Mouse (Mus musculus) CH12.LX (cell line): ENCODE data around the gene Gpr137.

Experiments
- CHD2 ChIP-seq: IDR thresholded peaks from 2 replicates; pipeline ENCODE4 v1.6.1; 2011; ENCODE audit warnings: low read length, improper control_type of control experiment
- CTCF ChIP-seq, 2 experiments: IDR thresholded peaks in 1 of 2; conservative IDR thresholded peaks in 1 of 2; 2 replicates each; pipeline ENCODE4 v1.5.1; 2011 to 2012; ENCODE audit warnings: low read depth in 2 of 2, low read length in 2 of 2, improper control_type of control experiment in 1 of 2, inconsistent platforms in 1 of 2, mild to moderate bottlenecking in 1 of 2, moderate library complexity in 1 of 2
- EP300 ChIP-seq: IDR thresholded peaks from 2 replicates; pipeline ENCODE4 v1.6.1; 2011; ENCODE audit warnings: low read length, improper control_type of control experiment
- GABPA ChIP-seq: IDR thresholded peaks from 2 replicates; pipeline ENCODE4 v1.6.1; 2012; ENCODE audit warnings: low read depth, low read length, improper control_type of control experiment, inconsistent platforms; ENCODE audit not compliant: insufficient replicate concordance
- MAFK ChIP-seq: IDR thresholded peaks from 2 replicates; pipeline ENCODE4 v1.6.1; 2011; ENCODE audit warnings: low read length, improper control_type of control experiment; ENCODE audit not compliant: insufficient replicate concordance
- MAX ChIP-seq: IDR thresholded peaks from 2 replicates; pipeline ENCODE4 v1.6.1; 2011; ENCODE audit warnings: low read length, improper control_type of control experiment
- MXI1 ChIP-seq: IDR thresholded peaks from 2 replicates; pipeline ENCODE4 v1.6.1; 2011; ENCODE audit warnings: mild to moderate bottlenecking, low read depth, low read length, improper control_type of control experiment
- NRF1 ChIP-seq: IDR thresholded peaks from 2 replicates; pipeline ENCODE4 v1.6.1; 2014; ENCODE audit warnings: low read depth, mild to moderate bottlenecking, inconsistent platforms, low read length, improper control_type of control experiment, moderate library complexity
- POLR2A ChIP-seq: IDR thresholded peaks from 2 replicates; pipeline ENCODE4 v1.6.1; 2011; ENCODE audit warnings: low read depth, mild to moderate bottlenecking, improper control_type of control experiment, low read length
- RAD21 ChIP-seq: IDR thresholded peaks from 2 replicates; pipeline ENCODE4 v1.6.1; 2011; ENCODE audit warnings: low read depth, mild to moderate bottlenecking, low read length, improper control_type of control experiment, moderate library complexity
- SIN3A ChIP-seq: IDR thresholded peaks from 2 replicates; pipeline ENCODE4 v1.6.1; 2012; ENCODE audit warnings: low read length, improper control_type of control experiment, inconsistent platforms
- TCF12 ChIP-seq: IDR thresholded peaks from 2 replicates; pipeline ENCODE4 v1.6.1; 2014; ENCODE audit warnings: low read depth, mild to moderate bottlenecking, inconsistent platforms, low read length, improper control_type of control experiment
- ZKSCAN1 ChIP-seq: IDR thresholded peaks from 2 replicates; pipeline ENCODE4 v1.6.1; 2012; ENCODE audit warnings: low read depth, inconsistent platforms, low read length, improper control_type of control experiment, borderline replicate concordance

- TF ChIP-seq POLR2A (no peak; the same call in 1 of the 2 replicates), EP300 (no peak), CTCF (conservative IDR thresholded peaks at IDR 0.05 in 1 of 2, IDR thresholded peaks at IDR 0.05 in 1 of 2; ENCODE audit: low read depth in 2 of 2, low read length in 2 of 2) (no peak), MAFK (no peak), MAX (no peak), RAD21 (no peak), ZKSCAN1 (no peak), SIN3A (no peak), MXI1 (no peak), NRF1 (no peak), TCF12 (no peak), CHD2 (no peak), GABPA (no peak)
Measured at GRCm38 (mm10) chr19:6911101-6912074, 30.9 kb downstream of the Gpr137 start.
